Mouse (Mus musculus): Measurements from ENCODE around the gene Emsy.

Emsy gene

DNA sequence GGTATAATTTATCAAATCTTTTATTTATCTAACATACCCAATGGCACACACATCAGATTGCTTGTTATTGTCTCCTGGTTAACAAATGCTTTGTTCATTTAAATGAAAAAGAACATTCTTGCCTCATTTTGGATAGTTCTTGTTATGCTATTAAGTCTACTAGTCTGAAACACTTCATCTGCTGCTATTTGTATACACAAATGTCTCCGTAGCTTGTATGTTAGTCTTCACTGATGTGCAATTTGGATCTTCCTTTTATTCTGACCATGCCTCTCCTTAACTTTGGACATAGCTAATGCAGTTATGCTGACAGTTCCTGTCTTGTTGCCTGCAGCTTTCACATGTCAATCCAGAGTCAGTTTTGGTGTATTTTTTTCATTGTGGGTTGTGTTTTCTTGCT, 79.1 kb downstream of the Emsy start:
- DNase-seq (ENCODE audit: low spot score in 2 of 2), result no peak

DNA sequence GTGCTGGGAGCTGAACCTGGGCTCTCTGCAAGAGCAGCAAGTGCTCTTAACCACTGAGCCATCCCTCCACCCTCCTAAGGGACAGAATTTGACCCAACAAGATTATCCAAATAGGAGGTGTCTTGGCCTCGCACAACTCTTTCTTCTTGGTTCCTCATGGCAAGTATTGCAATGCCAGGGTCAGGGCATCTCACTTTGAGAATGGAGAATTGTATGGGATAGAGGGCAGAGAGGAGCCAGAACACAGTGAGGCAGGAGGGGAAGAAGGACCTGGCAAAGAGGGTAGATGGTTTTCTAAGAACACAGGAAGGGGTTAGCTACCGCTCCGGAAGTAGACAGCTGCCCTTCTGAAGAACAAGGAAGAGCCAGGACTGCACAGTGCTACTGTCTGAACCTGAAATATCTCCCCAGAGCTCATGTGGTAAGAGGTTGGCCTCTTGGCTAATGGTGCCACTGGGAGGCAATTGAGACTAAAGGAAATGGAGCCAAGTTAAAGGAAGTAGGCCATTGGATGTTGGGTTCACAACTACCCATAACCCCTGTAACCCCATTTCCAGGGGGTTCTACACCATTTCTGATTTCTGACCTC, 80.8 kb downstream of the Emsy start:
- DNase-seq (ENCODE audit: low spot score in 2 of 2), result no peak

DNA sequence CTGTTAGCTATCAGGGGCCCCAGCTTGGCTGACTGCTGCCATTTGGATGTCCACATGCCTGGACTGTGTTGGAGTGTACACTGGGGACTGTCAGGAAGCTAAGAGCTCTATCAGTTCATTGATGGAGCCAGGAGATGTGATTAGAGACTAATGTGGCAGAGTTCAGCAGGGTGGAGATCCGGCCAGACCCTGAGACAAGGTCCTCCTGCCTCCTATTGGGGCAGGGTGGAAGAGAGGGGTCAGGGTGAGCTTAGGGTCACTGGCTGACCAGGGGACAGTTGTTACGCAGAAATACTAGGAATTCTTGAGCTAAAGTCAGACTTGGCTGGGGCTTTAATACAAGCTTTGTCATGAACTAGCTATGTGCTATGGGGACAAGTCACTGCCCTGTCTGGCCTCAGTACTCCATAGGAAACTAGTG, 81.8 kb downstream of the Emsy start:
- no peak for DNase-seq (ENCODE audit: low spot score in 2 of 2)

DNA sequence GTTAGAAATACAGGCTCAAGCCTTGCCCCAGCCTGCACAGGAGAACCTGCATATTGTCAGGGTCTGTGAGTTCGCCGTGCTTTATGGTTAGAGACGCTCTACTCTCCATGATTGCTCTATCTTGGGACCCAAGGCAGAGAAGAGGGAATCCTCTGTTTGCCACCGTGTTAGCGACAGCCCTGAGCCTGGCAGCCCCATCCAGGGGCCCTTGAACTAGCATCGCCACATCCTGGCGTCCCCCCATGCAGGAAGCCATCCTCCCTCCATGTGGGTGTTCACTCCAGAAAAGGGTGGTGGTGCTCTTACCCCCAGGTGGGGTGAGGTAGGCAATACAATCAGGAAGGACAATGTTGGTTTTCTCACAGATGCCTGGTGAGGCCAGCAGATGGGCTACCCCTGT, 82.3 kb downstream of the Emsy start:
- no peak for DNase-seq (ENCODE audit: low spot score in 2 of 2)

DNA sequence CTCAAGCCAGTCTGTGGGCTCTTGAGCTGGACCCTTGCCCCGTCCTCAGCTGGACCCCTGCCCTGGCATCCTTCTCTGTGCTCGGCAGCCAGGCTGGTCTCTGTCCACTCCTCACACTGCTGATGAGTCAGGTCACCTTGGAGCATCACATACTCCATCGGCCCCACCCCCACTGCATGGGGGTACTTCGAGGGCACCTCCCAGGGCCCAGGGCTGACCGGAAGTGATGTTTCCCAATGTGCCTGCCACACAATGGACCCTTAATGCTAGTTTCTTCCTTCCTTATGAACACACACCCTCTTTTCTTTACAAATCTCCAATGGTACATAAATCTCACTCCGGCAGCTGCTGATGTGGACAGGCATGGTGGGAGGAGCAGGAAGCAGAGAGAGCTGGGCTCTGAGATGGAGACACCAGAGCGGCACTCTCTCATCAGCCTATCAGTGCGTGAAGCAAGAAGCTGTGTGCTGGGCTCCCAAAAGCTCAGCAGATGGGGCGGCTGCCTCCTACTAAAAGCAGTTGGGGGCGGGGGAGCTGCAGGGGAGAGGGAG, 83.3 kb downstream of the Emsy start:
- DNase-seq (ENCODE audit: low spot score in 2 of 2), result no peak

DNA sequence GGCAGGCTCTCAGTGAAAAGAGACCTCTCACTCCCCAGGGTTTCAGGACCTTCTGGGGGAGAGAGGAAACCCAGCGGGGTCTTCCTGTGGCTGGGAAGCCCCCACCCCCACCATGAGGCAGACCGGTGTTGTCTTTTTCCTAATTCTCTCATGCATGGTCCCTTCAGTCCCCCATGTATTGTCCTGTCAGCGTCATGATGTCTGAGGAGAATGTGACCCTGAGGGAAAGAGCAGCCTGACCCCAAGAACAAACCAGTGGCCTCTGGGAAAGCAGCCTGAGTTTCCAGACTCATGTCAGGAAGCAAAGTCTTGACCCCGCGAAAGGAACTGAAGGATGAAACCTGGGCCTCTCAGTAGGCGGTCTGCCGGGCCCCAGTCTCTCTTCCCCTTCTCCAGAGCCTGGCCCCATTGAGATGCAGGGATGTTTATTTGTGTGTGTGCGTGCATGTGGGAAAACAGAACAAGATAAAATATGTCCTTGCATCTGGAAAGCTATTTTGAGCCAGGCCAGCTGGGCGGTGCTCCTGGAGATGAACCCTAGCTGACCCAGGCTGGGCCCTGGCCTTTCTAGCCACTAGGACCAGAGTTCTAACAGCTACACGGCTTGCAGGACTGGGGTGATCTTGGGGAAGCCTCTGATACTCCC, 84.2 kb downstream of the Emsy start:
- DNase-seq (ENCODE audit: low spot score in 2 of 2), result no peak

DNA sequence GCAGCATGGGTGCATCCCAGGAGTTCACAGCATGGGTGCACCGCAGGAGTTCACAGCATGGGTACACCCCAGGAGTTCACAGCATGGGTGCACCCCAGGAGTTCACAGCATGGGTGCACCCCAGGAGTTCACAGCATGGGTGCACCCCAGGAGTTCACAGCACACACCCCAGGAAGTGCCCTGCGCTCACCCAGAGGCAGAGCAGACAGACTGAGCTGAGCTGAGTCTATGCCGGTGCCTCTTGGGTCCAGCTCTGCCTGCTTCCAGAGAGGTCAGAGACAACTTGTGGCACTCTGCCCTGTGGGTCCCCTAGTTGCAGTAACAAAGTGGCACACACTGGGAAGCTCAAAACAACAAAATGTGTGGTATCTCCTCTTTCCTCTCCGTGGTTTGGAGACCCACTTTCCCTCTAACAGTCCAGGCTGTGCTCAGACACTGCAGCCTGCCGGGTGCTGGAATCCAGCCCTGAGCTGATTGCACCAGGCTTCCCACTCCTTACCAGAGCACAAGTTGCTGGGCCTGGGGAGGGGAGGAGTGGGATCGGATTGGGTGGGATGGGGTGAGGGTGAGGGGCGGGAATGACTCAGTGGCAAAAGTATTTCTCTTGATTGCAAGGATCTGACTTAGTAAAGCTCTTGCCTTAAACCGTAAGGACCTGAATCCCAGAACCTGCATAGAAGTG, 85.6 kb downstream of the Emsy start:
- no peak for DNase-seq (ENCODE audit: low spot score in 2 of 2)

DNA sequence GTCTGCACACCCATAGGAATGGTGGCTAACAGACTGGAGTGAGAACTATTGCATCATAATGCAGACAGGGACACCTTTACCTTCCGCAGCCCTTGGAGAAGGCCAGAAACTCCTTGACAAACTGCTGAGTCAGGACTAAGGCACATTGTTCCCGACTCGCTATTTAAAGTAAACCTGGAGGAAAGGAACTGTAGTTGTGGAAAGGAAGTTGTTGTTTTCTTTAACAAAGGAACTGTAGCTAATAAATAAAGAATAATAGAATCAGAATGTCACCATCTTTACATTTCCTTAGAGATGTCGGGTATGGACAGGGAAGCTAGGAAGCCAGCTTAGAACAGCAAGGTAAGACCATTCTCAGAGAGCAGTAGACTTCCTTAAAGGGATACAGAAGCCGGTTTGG, 89.5 kb downstream of the Emsy start:
- DNase-seq (ENCODE audit: low spot score in 2 of 2), result no peak

DNA sequence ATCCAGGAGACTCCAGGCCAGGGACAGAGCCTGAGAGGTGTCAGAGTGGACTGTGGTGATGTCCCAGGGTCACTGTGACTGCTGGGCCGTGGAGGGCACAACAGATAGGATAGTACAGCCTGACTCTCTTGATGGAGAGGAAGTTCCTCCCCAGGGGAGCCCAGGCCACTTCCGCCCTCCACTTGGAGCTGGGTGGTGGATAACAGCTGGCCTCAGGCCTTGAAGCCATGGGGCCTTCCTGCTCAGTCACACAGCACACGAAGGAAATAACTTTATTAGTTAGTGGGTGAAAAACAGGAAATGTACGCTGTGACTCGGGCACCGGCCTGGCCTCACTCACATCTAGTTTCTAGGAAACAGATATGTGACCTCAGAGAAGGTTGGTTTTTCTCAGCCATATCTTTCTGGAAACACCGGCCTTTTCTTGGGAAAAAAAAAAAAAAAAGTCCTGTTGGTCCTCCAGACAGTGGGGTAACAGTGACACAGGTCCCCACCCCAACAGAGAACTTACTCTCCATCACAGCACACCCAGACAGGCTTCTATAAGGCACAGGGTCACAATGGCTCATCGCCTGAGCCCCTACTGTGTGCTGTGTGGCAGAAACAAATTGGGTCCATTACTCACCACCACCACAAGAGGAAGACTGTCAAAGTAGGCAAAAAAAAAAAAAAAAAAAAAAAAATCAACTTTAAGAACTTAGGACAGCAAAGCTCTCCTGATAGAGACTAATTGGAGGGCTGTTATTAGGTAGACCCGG, 91.8 kb downstream of the Emsy start:
- no peak for DNase-seq (ENCODE audit: low spot score in 2 of 2)

DNA sequence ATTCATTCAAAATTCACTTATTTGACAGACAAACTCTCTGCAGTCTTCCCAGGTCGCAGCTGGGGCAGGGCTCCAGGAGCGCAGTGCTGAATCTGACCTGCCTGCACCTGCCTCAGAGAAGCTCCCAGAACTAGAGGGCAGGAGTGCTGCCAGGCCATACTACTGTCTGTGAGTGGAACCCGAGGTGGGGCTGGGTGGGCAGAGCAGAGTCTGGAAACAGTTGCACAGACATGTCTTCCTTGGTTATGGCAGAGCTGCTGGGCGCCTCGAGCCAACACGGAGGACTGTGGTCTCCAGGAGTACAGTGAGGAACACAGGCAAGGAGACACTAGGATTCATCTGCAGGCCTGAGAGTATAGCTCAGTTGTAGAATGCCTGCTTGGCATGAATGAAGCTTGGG, 92.6 kb downstream of the Emsy start:
- no peak for DNase-seq (ENCODE audit: low spot score in 2 of 2)

DNA sequence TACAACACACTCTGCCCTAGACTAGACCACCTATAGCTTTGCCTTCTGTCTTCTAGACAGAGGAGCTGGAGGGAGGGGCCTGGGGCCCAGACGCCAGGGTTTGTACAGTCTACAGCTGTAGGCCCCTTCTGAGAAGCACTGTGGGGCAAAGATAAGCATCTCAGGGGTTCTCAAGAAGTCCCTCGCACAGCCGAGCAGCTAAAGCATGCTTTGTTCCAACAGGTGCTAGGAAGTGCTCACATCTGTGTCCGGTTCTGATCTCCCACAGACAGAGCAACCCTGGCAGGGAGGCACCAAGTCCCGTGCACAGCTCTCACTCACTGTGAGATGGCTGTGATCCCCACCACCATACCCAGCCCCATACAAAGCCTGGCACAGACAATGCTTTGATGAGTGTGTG, 93.6 kb downstream of the Emsy start:
- no peak for DNase-seq (ENCODE audit: low spot score in 2 of 2)

DNA sequence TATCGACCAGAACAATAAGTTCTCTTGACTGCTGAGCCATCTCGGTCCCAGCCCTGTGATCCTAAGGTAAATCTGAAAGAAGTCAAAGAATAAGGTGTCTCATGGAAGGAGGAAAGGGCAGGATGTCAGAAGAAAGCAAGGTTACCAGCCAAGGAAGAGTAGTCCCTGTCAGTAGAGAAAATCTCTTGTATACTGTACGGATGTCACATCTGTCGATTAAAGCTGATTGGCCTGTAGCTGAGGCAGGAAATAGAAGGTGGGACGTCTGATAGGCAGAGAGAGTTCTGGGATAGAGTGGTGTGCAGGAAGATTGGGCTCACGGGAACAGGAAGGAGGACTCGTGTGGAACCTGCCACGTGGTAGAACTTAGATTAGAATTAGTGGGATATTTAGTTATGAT, 94.4 kb downstream of the Emsy start:
- no peak for DNase-seq (ENCODE audit: low spot score in 2 of 2)

DNA sequence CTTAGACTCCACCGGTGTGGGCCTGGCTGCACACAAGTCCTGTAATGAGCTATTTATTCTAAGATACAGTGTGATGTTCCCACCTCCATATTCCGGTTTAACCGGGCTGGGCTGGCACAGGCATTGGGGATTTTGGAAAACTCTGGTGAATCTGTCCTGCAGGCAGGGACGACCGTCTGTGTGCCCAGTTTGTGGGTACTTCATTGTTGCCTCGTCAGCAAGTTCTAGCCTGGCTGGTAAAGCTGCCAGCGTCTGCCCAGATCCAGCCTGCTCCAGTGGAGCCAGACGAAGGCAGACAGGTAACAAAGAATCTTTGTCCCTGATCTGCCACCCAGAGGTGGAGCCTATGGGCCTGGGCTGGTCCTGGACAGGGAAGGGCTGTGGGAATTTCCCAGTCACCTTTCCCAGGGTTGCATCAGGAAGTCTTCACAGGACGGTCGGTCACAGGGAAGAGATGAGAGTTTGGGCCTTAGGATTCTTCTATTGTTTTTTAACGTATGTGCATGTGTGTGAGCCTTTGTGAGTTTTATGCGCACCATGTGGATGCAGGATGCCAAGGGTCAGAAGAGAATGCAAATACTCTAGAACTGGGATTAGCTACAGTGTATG, 94.9 kb downstream of the Emsy start:
- DNase-seq (ENCODE audit: low spot score in 2 of 2), result no peak

DNA sequence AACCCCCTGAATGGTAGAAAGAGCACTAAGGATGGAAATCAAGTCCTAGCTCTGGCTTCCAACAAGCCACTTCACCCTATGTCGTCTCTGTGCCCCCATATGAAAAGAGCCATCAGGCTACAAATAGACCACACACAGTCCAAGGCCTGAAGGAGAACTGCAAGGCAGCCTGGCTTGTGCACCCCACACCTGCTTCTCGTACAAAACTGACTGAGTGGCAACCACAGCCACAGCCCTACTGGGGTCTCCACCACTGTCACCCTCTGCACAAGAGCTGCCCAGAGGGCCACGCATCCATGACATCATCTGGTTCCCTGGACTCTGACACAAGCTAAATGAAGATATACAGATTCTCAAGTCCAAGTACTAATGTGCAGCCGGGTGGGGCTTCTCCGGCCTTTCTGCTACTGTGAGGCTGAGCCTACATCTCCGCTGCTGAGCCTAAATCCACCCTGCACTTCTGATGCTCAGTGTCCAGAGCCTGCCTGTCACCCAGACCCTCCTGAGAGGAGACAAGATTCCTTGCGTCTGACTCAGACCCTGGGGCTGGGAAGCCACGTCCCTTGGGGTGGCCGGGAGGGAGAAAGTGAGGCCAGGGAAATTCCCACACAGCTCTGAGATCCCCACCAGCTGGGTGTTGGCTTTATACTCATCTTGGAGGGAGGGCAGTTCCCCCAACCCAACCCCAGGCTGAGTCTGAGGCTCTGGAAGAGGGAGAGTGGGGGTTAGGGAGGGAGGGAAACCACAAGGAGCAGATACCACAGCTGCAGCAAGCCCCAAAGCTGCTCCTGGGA, 98.3 kb downstream of the Emsy start:
- DNase-seq (ENCODE audit: low spot score in 2 of 2), result no peak

DNA sequence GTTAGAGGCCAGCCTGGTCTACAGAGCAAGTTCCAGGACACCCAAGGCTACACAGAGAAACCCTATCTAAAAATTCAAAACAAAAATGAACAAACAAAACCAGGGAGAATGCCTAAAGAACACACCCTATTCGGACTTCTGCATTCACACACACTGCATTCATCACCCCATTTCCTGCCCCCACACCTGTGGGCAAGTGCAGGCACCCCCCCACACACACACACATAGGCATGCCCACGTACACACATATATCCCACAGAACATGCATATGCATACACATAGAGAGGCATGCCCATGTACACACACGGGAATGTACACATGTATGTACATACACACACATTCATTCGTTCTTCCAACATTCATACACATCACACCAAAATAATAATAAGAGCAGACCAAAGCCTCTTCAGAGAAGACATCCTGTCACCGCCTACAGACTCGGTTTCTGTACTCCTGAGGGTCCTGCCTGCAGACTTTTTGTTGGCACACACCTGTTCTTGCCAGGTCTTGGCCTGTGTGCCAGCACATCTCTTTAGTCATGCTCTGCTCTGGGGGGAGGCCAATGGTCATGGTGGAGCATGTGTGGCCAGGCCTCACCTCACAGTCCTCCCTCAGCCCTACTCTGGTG, 99.7 kb downstream of the Emsy start:
- DNase-seq (ENCODE audit: low spot score in 2 of 2), result no peak

DNA sequence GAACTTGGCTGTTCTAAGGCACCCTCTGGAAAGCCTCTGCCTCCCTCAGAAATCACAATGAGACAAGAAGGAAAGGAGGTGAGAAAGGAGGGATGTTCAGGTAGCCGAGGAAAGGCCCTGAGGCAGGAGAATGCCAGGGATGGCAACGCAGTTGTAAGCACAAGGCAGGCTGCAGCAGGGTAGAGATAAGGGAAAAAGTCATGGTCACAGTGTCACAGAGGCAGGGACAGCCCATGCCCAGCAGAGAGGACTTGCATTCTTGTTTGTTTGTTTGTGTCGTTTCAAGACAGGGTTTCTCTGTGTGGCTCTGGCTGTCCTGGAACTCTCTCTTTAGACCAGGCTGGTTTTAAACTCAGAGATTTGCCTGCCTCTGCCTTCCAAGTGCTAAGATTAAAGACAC, 105.5 kb downstream of the Emsy start:
- no peak for DNase-seq (ENCODE audit: low spot score in 2 of 2)

DNA sequence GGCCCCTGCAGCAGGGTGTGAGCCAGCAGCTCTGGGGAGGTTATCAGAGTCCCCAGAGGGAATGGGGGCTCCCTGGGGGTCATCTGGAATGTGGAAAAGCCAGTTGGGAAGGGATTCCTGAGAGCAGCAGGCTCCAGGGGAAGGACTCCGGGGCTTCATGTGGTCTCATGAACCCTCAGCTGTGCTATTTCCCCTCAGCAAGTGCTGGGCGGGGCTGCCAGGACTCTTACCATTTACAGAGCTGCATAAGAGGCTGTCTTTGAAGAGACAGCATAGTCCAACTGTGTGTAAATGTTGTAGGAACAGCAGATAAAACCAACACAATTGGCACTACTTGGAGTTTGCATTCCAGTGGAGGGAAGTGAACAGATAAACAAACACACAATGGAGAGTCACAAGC, 106.0 kb downstream of the Emsy start:
- no peak for DNase-seq (ENCODE audit: low spot score in 2 of 2)

DNA sequence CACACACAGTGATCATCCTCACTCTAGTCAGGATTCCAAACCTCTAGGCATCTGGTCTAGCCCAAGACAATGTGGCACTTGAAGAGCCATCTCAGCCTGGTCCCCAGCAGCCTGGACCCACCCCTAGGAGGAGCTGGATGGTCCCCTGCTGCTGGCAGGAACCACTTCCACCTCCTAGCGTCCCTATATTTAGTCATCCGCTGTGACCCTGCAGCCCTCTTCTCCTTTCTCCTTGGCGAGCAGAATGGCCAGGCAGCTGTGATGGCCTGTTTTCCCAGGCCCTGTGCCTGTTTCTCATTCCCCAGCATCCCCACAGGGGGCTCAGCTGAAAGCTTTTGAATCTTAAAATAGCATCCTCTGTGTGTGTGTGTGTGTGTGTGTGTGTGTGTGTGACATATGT, 107.7 kb downstream of the Emsy start:
- no peak for DNase-seq (ENCODE audit: low spot score in 2 of 2)

DNA sequence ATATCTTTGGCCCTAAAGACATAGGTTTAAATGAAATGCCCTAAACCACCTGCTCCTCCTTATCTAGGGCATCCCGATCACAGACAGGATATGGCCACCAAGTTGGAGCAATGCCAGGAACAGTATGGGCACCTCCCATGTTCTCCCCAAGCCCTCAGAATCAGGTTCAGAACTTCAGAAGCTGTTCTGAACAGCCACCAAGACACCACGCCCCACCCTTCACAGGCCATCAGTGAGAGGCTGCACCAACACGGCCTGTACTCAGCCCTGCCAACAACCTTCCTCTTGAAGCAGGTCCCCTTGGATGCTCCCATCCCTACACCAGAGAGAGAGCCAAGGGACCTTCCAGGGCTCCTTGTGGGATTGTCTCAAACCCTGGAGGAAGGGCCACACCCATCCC, 112.0 kb downstream of the Emsy start:
- no peak for DNase-seq (ENCODE audit: low spot score in 2 of 2)

DNA sequence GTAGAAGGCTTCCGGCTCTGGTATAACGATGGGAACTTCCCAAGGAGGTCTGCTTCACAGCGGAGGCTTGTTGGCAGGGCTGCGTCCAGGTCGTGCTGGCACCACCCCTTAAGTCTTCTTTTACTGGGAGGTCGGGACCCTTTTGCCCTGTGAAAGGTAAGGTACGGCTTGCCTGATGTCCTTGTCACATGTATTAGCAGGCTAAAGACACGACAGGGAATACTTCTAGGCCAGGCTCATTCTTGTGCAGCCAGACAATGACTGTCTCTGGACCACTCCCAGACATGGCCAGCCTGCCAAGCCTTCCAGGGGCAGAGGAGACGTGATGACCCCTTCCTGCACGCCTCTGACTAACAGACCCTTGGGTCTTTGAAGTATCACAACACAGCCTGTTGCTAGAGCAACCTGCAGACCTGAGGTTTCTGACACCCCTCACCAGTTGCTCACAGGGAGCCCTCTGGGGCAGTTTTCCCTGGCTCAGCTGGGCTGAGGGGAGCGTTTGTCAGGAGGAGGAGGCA, 112.7 kb downstream of the Emsy start:
- no peak for DNase-seq (ENCODE audit: low spot score in 2 of 2)

DNA sequence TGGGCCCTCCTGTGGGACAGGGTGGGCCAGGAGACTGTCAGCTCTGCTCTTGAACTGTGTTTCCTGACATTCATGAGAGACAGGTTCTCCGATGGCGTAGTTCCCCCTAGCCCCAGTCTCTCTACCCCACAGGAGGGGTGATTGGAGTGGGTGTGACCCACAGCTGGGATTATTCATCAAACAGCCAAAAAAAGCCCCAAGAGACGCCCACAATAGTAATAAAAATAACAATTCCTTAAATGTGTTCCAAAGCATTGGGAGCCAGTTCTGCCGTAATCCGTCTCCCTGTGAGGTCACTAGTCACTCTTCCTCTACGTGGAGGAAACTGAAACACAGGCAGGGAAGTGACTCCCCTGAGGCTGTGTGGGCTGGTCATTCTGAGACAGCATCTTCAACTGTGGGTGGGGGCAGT, 113.8 kb downstream of the Emsy start:
- DNase-seq (ENCODE audit: low spot score in 2 of 2), result no peak

Data from natural killer cell, adult 2 months (primary cell).